Mouse (Mus musculus): ENCODE measurements at regions not wholly inside any gene's neighbourhood (a gene's known extent, or its start where the extent isn't known, plus 50 kb on each side); places are given as distances from the start of the nearest gene placed in this dataset.
"Not testable (repeated sequence)": the region's sequence is repeated elsewhere in the genome, so short reads cannot be mapped to it uniquely, and the experiment has no call there.

DNA sequence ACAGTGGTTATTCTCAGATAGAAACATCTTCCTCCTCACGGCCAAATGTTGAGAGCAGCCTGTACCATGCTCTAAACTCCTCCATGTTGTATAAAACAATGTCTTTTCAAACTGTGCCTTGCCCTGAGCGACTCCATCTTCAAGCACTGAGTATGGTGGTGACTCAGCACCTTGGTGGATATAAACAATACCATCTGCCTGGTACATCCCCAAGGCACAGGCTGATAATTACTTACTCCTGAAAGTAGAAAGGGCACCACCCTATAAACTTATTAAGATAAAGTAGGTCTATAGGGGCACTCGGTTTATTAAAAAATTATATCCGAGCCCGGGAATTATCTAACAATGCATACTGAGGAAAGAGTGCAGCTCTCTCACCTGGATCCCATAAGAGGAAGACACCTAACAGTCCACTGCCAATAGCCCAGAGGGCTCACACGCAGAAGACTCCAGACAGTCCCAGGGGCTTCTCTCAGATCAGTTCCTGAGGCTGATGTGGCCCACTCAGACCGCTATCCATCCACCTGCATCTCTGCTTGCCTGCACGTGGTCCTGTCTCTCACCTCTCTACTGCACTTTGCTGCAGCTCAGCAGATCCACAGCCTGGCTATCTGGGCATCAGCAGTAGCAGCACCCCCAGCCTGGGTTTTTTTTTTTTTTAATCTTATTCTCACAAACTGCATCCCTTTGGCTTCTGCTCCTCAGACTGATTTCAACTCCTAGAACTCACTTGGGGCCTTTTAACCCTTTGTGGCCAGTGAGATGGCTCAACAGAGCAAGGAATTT, 109.7 kb upstream of the Dlg1 start:
- no peak for DNase-seq (ENCODE audit: low read depth, low spot score)

DNA sequence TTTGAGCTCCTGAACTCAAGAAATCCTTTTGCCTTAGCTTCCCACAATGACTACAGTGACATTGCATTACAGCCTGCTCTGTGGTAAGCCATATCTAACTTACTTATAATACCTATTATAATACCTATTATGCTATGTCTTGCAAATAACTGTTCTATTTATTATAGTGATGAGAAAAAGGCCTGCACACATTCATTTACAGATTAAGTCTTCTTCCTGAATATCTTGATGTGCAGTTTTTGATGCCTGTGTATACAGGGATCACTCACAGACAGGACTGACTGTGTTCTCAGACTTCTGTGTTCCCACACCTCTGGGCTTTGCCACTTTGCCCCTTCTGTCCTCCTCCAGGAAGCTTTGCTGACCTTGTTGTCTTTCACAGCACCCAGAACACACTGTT, 102.8 kb upstream of the Dlg1 start:
- no peak for DNase-seq (ENCODE audit: low read depth, low spot score)

DNA sequence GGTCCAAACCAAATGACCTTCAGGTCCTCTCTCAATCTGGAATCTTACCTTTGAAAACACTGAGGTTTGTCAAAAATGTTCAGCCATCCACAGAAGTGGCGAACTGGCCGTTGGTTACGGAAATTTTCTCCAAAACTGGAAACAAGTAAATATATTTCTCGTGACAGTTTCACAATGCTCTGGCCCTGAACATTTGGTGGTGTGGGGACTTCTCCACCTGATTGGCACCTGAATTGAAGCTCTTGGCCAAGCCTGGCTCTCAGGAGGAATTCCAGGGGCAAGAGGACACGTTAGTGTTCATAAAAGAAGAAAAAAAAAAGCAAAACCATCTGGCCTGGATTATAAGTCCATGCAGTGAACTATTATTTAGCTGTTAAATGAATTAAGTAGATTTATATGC, 98.3 kb upstream of the Dlg1 start:
- DNase-seq (ENCODE audit: low read depth, low spot score): no peak

DNA sequence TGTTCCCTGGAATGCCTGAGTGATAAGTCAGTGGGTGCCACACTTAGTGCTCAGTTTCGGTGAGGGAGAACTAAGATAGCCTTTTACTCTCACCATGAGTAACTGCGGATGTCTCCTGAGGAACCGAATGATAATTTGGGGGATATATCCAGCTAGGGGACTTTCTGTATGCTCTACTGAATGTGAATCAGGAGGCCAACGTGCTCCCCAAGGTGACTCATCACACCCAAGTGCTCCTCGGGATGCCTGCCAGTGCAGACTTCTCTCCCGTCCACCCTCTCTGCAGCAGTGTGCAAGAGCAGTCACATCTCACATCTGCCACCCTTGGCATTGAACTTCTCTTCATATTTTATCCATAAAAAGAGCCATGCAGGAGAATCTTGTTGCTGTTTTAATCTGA, 94.9 kb upstream of the Dlg1 start:
- no peak for DNase-seq (ENCODE audit: low read depth, low spot score)

DNA sequence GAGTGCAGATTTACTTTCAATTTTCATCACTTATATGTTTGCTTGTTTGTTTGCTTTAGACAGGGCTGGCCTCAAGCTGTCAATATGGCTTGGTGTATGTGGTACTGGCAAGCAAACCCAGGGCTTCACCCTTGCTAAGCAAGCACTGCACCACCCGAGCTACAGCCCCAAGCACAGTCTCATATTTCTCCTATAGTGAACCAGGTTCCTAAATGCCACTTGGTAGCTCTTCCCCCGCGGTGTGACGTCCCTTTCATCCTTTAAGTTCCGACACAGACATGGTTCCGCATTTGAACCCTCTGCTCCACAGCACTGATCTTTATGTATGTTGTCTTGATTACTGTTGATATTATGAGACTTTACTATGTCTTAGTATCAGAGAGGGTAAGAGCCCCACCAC, 93.4 kb upstream of the Dlg1 start:
- DNase-seq (ENCODE audit: low read depth, low spot score): no peak

DNA sequence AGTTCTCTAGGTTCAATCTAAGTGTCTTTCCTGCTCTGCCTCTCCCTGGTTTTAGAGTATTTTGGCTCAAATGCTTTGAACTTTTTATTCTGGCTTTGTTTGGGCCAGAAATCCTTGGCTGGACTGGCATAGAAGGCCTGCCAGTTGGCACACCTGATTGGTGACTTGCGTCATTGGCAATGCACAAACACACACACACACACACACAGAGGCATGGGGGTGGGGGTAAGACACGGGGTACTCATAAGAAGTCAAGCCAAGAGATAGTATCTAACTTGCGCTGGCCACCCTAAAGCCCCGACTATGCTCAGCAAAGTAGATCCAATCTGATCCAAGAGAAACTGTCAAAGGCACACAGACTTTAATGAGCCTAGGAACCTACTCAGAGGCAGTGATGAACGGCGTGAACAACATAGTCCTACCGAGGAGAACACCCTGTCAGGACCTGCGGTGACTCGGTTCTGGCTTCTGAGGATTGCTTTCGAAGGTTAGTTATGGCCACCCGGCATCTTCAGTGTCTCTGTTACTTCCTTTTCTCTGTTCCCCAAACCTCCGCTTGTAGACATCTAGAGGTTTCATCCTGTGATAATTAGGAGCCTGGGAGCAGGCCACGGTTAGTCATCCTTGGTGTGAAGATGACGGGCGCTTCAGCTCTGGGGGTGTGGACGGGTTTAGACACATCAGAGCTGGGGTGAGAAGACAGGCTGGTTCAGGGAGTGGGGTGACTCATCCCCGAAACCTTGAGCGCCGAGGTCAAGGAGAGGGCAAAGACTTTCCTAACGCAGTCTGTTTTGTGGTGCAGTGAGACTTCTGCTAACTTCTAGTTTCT, 92.7 kb upstream of the Dlg1 start:
- no peak for DNase-seq (ENCODE audit: low read depth, low spot score)

DNA sequence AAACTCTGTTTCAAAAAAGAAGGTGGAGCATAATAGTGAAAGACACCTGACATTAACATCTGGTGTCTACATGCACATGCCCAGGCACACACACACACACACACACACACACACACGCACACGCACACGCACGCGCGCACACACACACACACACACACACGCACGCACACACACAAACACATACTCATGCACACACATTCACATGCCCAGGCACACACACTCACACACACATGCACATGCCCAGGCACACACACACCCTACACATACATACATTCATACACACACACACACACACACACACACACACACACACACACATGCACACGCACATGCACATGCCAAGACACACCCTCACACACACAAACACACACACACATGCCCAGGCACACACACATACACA, 89.4 kb upstream of the Dlg1 start:
- DNase-seq (ENCODE audit: low read depth, low spot score): not testable (repeated sequence)

DNA sequence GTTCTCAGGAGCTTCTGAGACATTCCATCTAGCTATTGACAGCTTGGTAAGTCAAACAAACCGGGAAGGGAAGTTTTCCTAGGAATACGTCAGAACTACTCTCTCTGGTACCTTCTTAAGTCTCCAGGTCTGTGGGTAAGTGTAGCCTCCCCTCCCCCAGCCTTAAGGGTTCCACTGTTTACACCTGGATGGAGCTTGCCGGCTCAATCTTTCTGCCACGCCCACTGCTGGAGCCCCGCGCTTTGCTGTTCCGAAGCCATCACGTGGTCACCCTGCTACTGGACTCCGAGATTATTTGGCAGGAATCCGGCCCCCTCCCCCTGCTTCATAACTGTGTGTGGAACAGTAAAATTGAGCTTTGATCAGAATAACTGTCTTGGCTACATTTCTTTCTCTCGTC, 87.6 kb upstream of the Dlg1 start:
- not testable (repeated sequence) for DNase-seq (ENCODE audit: low read depth, low spot score)

DNA sequence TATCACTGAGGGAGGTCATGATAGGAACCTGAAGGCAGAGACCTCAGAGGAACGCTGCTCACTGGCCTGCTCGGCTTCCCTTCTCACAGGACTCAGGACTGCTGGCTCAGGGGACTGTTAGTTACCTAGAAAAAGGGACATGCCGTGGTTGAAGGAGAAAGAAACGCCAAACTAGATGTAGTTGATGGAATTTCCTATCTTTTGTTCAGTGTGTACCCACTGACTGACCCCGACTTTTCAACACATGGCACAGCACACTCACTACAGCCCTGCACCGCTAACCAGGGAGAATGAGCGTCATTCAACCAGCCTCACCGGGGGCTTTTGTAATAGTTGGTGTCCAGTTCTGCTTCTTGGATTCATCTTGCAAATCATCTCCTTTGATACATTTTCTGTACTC, 86.8 kb upstream of the Dlg1 start:
- no peak for DNase-seq (ENCODE audit: low read depth, low spot score)

DNA sequence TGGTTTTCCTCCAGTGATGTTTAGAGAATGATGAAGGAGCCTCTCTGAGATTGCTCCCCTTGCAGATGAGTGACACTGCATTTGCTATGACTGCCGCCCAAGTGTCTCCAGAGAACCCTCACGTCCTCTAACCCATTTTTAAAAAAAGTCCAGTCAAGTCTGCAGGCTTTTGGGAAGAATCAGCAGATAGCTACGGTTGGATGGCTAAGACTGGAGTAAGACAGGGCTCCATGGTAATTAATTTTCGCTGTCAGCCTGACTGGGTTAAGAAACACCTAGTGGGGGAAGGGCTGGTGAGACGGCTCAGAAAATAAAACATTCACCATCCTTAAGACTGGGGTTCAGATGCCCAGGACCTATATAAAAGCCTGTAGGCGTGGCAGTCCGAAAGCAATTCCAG, 85.9 kb upstream of the Dlg1 start:
- no peak for DNase-seq (ENCODE audit: low read depth, low spot score)

DNA sequence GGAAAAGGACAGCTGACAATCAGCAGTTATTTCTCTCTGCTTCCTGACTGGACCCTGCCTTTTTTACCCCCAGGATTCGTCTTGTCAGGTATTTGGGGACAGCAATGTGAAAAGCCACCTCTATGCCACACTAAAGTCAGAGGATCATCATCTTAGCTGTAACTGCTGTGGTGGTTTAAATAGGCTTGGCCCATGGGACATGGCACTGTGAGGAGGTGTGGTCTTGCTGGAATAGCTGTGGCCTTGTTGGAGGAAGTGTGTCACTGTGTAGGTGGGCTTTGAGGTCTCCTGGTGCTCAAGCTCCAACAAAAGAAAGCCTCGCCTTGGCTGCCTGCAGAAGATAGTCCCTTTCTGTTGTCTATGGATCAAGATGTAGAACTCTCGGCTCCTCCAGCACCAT, 83.9 kb upstream of the Dlg1 start:
- DNase-seq (ENCODE audit: low read depth, low spot score): no peak

DNA sequence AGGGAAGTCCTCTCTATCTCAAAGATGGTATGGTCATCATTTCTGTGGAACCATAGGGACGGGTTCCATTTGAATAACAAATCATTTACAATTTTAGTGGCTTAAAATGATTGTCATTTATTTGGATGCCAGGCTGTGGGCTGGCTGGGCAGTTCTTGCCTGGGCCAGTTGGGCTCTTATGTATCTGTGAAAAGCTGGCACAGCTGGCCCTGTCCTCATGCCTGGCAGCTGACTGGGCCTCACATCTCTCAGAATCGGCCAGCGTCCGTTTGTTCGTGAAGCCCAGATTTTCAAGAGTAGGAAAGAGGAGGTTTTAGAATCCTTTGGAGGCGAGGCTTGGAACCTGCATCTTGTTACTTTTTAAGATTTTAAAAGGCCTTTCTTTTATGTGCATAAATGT, 82.5 kb upstream of the Dlg1 start:
- no peak for DNase-seq (ENCODE audit: low read depth, low spot score)

DNA sequence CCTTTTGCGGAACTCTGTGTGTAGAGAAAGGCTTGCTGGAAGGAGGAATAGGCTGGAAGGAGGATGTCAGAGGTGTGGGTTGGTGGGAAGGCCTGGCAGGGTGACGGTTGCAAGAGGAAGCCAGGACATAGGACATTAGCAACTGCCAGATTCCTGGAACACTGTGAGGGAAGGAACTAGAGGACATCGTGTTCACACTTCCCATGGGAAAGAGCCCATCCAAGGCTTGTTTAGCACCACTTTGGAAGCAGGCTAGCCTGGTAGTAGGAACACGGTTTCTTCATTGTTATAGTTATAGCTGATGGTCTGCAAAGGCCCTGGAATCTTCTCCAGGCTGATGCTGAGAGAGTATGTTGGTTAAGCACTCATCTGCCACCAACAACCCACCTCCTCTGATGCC, 80.4 kb upstream of the Dlg1 start:
- DNase-seq (ENCODE audit: low read depth, low spot score): no peak

DNA sequence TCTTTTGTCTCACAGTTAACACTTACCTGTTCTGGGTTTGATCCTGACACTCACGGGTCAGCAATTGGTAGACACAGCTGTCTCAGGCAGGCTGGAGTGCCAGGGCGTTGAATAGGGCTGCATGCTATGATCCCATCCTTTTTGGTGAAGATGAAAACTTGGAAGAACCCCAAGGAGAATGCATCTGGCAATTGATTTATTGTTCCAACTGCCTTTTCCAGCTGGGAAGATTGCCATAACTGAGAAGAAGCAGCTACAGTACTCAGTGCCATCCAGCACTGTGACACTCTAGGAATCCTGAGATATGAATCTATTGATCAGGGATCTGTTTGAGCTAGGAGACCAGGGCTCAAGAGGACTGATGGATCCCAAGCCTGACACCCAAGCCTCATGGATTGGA, 79.6 kb upstream of the Dlg1 start:
- DNase-seq (ENCODE audit: low read depth, low spot score): no peak

DNA sequence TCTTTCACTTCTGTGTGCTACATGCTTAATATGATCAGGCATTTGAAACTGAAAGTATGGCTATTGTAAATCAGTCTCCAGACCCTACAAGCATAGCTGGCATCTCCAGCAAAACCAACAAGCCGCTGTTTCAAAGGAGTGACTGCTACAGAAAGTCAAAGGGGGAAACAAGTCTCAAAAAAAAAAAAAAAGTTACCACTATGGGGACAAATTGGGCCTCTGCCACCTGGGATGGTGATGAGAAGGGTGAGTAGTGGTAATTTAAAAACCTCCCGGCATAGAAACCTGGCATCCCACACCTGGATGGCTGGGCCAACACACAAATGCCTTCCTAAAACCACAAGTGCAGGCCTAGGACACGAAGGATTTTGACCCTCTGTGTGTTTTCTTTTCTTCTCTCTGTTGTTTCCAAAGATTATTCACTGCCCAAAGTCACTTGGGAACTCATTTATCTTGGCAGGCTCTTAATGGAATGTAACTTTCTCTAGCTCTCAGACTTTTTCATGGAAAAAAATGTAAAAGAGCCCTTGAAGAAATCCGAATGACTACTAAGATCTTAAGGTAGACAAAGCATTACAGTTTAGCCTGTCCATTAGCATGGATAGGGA, 78.9 kb upstream of the Dlg1 start:
- DNase-seq (ENCODE audit: low read depth, low spot score): no peak

DNA sequence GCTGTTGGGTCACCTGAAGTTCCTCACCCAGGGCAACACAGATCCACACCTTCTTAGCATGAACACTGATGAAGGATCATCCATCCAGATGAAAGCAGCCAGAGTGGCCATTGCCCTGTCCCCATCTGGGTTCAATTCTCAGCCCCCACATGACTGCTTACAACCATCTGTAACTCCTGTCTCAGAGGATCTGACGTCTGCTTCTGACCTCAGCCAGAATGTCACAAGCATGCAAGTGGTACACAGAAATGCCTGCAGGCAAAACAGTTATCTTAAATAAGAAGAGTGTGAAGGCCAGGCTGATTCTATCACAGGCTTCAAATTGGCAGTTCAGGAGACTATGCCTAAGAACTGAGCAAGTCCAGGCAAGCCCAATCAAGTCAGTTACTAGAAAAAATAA, 76.2 kb upstream of the Dlg1 start:
- no peak for DNase-seq (ENCODE audit: low read depth, low spot score)

DNA sequence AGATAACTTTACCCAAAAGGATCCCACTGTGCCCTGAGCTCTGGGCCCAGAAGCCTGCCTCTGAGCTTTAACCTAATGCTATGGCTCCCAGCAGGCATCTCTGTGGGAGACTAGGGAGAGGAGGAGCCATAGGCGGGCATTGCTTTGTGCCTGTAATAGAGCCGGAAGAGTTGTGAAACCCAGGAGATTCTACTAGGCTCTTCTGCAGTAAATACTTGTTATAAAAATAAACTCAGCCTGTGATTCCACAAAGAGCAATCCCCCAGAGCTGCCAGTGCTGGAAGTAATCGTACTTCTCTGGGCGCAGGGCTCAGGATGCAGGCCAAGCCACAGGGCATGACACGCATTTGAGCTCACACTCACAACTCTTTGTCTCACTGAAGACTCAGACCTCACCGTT, 73.7 kb upstream of the Dlg1 start:
- DNase-seq (ENCODE audit: low read depth, low spot score): no peak

DNA sequence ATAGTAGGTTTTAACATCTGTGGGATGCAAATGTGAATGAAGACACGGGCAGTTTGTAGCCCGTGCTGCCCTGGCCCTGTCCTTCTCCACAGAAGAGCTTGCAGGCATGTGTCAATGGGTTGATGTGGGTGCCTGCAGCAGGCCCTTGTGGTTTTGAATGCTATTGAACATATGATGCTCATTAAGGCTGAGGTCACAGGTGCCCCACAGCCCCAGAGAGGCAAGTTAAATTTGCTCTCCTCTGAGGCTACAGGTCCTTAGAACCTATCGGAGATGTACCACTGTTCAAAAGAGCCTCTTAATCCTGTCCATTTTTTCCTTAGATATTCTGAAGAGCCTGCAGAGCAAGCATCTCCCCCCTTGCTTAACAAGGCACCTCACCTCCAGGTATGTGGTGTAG, 71.7 kb upstream of the Dlg1 start:
- no peak for DNase-seq (ENCODE audit: low read depth, low spot score)

DNA sequence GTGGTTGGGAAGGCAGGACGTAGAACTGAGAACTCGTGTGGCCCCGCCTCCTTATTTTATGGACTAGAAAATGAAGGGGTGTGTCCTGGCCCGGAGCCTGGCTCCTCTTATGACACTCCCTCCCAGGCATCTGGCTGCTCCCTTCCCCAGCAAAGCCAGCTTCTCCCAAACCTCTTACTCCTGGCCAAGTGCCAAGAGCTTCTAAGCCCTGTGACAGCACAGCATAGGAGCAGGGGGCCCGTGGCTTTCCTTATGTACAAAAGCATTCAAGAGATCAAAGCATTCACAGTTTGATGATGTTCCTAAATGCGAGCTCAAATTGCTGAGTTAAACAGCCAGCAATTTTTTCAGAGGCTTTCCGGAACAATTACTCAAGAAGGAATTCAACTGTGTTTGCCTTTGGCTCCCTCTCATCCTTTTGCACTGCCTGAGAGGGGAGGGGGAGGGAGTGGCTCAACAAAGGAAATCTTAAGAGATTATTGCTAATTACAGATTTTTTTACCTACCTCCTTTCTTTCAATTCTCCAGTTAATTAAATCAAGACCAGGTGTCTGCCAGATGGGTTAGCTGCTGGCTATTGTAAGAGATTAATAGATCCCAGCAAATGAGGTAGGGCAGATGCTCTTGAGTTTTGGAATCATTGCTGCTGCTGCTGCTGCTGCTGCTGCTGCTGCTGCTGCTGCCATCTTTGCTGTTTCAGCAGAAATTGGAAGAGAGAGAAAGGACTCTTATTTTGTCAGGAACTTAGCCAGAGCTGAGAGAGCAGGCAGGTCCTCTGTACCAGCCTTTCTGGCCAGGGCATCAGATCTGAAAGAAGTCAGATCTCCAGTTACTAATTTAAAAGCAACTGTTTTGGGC, 71.0 kb upstream of the Dlg1 start:
- DNase-seq (ENCODE audit: low read depth, low spot score): no peak

DNA sequence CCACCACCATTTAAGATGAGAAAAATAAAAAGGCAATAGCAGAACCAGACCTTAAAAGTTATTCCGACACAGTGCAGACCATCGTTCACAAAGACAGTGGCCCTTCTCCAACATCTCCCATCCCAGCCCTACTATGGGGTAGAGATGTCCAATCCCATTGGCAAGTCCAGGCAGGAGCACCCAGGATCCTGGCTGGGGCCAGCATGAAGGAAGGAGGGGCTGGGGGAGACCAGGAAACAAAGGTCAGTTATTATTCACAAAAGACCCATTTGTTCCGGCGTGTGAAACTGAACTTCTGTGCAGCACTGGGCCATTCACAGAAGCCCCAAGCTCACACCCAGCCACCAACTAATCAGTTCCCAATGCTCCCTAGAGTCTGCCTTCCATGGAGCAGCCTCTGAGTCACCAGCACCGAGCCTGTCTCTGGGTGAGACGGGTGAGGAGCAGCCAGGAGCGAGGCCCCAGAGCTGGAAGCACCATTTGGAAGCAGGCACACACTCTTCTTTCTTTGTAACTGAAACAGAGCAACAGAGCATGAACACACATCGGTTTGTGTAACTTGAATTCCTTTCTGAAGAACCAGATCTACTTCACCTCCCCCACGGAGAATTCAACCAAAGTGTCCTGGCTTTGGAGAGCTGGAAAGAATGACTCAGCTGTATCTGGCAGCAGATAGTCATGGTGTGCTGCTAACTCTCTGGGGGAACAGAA, 70.1 kb upstream of the Dlg1 start:
- no peak for DNase-seq (ENCODE audit: low read depth, low spot score)

DNA sequence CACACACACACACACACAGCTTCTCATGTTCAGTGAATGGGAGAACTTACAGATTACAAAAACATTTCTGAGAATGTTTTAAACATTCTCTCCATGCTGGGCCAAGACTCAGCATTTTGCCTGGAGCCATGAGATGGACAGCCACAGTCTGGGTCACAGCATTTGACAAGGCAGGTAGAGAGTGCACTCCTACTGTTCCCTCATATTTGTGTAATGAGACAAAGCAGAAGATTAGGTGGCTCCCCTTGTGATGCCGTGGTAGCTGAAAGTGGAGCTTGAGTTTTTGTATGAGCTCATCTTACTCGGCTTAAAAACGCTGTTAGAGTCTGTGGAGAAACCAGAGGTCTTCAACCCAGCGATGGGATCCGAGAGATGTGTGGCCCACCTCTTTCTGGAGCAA, 65.3 kb upstream of the Dlg1 start:
- no peak for DNase-seq (ENCODE audit: low read depth, low spot score)
